Mouse (Mus musculus) lung, adult 2 months (tissue): ENCODE results near the gene Bcat2.

Source experiments
- CTCF ChIP-seq: fragments of 200-500 bp; IDR thresholded peaks from 2 replicates; pipeline ENCODE4 v1.5.1; 2011; ENCODE audit warnings: mild to moderate bottlenecking, low read length, control low read depth; ENCODE audit not compliant: insufficient read depth
- POLR2A ChIP-seq: fragments of 200-500 bp; IDR thresholded peaks from 2 replicates; pipeline ENCODE4 v1.6.1; 2011; ENCODE audit warnings: low read depth, mild to moderate bottlenecking, control low read depth, low read length, borderline replicate concordance; ENCODE audit errors: extremely low read depth

DNA sequence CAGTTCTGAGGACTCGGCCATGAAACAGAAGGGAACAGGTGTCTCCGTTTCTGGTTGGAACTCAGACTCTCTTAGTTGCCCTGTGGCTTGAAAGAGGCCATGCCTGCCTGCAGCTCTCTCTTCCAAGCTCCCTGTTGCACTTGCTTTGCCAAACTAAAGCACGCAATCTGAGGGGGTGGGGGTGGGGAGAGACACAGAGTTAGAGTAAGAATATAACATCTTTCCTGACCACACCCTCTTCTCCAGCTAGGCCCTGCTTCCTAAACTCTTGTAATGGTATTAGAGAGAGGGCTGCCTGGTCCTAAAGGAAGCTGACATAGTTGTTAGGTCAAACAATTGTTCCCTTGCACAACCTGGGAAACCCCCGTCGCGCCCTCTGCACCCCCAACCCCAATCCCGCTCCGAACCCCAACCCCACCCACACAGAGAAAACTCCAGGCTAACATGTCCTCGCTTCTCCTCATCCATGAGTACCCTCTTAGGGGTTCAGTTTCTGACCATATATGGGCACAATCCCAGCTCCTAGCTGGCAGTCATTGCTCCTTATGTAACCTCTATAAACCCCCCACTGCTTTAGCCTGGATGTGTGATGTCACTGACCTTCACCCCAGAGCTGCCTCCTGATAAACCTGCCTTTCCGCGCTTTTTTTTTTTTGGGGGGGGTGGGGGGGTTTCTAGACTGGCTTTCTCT is 19.0 kb upstream of the Bcat2 start:
- TF ChIP-seq CTCF (no peak), POLR2A (no peak)
